Mouse (Mus musculus) midbrain, embryonic 13.5 days (tissue): Measurements from ENCODE around the gene Cacna1e. TPM values are rescaled to one million over a fixed set of nuclear protein-coding genes. Genes with fewer than 3 reads are reported as not detected.

Experiments
- ATAC-seq: fragments of 200-750 bp; cut with Nextera tagmentation; 2 replicates; pipeline ENCODE4 v1.8.0; 2017; ENCODE audit warnings: mild to moderate bottlenecking, moderate TSS enrichment, moderate library complexity
- H3K27ac ChIP-seq: fragments of 300-500 bp; sonication (generic); 2 replicates; pipeline ENCODE4 v1.5.1; 2015; ENCODE audit warnings: inconsistent platforms, mild to moderate bottlenecking, moderate library complexity
- H3K27me3 ChIP-seq: fragments of 300-500 bp; sonication (generic); 2 replicates; pipeline ENCODE4 v1.6.1; 2015; ENCODE audit warnings: mild to moderate bottlenecking, inconsistent platforms
- H3K36me3 ChIP-seq: fragments of 300-500 bp; sonication (generic); 2 replicates; pipeline ENCODE4 v1.6.1; 2015; ENCODE audit warnings: mild to moderate bottlenecking, inconsistent platforms
- H3K4me1 ChIP-seq: fragments of 300-500 bp; sonication (generic); replicated peaks from 2 replicates; pipeline ENCODE4 v1.6.1; 2015; ENCODE audit warnings: inconsistent platforms
- H3K4me2 ChIP-seq: fragments of 300-500 bp; sonication (generic); replicated peaks from 2 replicates; pipeline ENCODE4 v1.6.1; 2015; ENCODE audit warnings: moderate library complexity, mild to moderate bottlenecking, inconsistent platforms
- H3K4me3 ChIP-seq: fragments of 300-500 bp; sonication (generic); replicated peaks from 2 replicates; pipeline ENCODE4 v1.5.1; 2015; ENCODE audit warnings: mild to moderate bottlenecking, inconsistent platforms
- H3K9ac ChIP-seq: fragments of 300-500 bp; sonication (generic); replicated peaks from 2 replicates; pipeline ENCODE4 v1.6.1; 2015; ENCODE audit warnings: mild to moderate bottlenecking, inconsistent platforms
- H3K9me3 ChIP-seq: fragments of 300-500 bp; sonication (generic); 2 replicates; pipeline ENCODE4 v1.6.1; 2016; ENCODE audit warnings: mild to moderate bottlenecking, inconsistent platforms
- WGBS: fragments of 180-500 bp; shearing (Covaris S2); methylation state at CpG from one replicate; pipeline ENCODE4 v1.1.7; 2015; 5-methylcytosine and 5-hydroxymethylcytosine counted together
- polyA plus RNA-seq: library from polyadenylated mRNA; unstranded; fragments of >200 nt; fragmentation: Nextera tagmentation; extraction: Ambion mirVana; gene quantifications from 2 replicates; pipeline ENCODE4 v1.2.1, GENCODE M21; 2015

Gene Cacna1e
- polyA plus RNA-seq, 1 experiment from 2014 or later = 8.0 TPM

- Histone ChIP-seq H3K4me2 (no peak overlapping the region), H3K4me1 (no peaks in the 10 kb centered on the region), H3K9me3 (no peaks in the 10 kb centered on the region), H3K27ac (no peak overlapping the region), H3K4me3 (no peak overlapping the region), H3K27me3 (no peaks in the 10 kb centered on the region), H3K9ac (no peak overlapping the region), H3K36me3 (no peaks in the 10 kb centered on the region)
- WGBS = 95% methylated on average over 2 of the region's 2 CpGs
- ATAC-seq = no peak
Observed at GRCm38 (mm10) chr1:154515350-154515749, 369.0 kb downstream of the Cacna1e start.

- H3K4me2 ChIP-seq = no peak overlapping the region
- no peaks in the 10 kb centered on the region for H3K4me1 ChIP-seq
- no peaks in the 10 kb centered on the region for H3K9me3 ChIP-seq
- H3K4me3 ChIP-seq = no peak overlapping the region
- no peak for ATAC-seq
- no peaks in the 10 kb centered on the region for H3K27me3 ChIP-seq
- no peak overlapping the region for H3K27ac ChIP-seq
- no peak overlapping the region for H3K9ac ChIP-seq
- no peaks in the 10 kb centered on the region for H3K36me3 ChIP-seq
Observed at GRCm38 (mm10) chr1:154511736-154512135, 372.6 kb downstream of the Cacna1e start.

GRCm38 (mm10) chr1:154504005-154504404 is 380.3 kb downstream of the Cacna1e start:
- no peaks in the 10 kb centered on the region for H3K36me3 ChIP-seq
- no peak overlapping the region for H3K27ac ChIP-seq
- H3K4me3 ChIP-seq = no peak overlapping the region
- 67% methylated on average over 4 of the region's 4 CpGs for WGBS
- no peaks in the 10 kb centered on the region for H3K9me3 ChIP-seq
- no peak for ATAC-seq
- H3K4me2 ChIP-seq = no peak overlapping the region
- no peak overlapping the region for H3K9ac ChIP-seq
- no peaks in the 10 kb centered on the region for H3K27me3 ChIP-seq
- peaks cover 12% of the 10 kb centered on the region for H3K4me1 ChIP-seq

GRCm38 (mm10) chr1:154500869-154501268 is 383.4 kb downstream of the Cacna1e start:
- WGBS = 70% methylated on average over 5 of the region's 5 CpGs
- Histone ChIP-seq H3K27me3 (no peaks in the 10 kb centered on the region), H3K4me3 (no peak overlapping the region), H3K4me1 (peaks cover 12% of the 10 kb centered on the region), H3K36me3 (no peaks in the 10 kb centered on the region), H3K9me3 (no peaks in the 10 kb centered on the region), H3K9ac (no peak overlapping the region), H3K27ac (peak overlapping the region; percentile 72), H3K4me2 (no peak overlapping the region)
- ATAC-seq = peak; percentile 43

- Histone ChIP-seq H3K36me3 (no peaks in the 10 kb centered on the region), H3K9me3 (no peaks in the 10 kb centered on the region), H3K4me3 (no peak overlapping the region), H3K4me2 (no peak overlapping the region), H3K27me3 (no peaks in the 10 kb centered on the region), H3K9ac (no peak overlapping the region), H3K4me1 (peaks cover 12% of the 10 kb centered on the region), H3K27ac (peak overlapping the region; percentile 72)
- peak; percentile 90 for ATAC-seq
- 30% methylated on average over 3 of the region's 3 CpGs for WGBS
Observed at GRCm38 (mm10) chr1:154500187-154500866, 384.0 kb downstream of the Cacna1e start.

- Histone ChIP-seq H3K27me3 (no peaks in the 10 kb centered on the region), H3K36me3 (no peaks in the 10 kb centered on the region), H3K4me2 (no peak overlapping the region), H3K9me3 (no peaks in the 10 kb centered on the region), H3K9ac (no peak overlapping the region), H3K4me3 (no peak overlapping the region), H3K4me1 (peaks cover 12% of the 10 kb centered on the region), H3K27ac (no peak overlapping the region)
- 91% methylated on average over 4 of the region's 4 CpGs for WGBS
- no peak for ATAC-seq
Observed at GRCm38 (mm10) chr1:154498821-154499220, 385.5 kb downstream of the Cacna1e start.

- H3K4me1 ChIP-seq = no peaks in the 10 kb centered on the region
- ATAC-seq = no peak
- whole genome bisulfite sequencing = 67% methylated on average over 6 of the region's 6 CpGs
- no peak overlapping the region for H3K27ac ChIP-seq
- H3K4me2 ChIP-seq = no peak overlapping the region
- H3K36me3 ChIP-seq = no peaks in the 10 kb centered on the region
- H3K4me3 ChIP-seq = no peak overlapping the region
- no peaks in the 10 kb centered on the region for H3K27me3 ChIP-seq
- H3K9me3 ChIP-seq = no peaks in the 10 kb centered on the region
- H3K9ac ChIP-seq = no peak overlapping the region
Observed at GRCm38 (mm10) chr1:154491071-154491470, 393.2 kb downstream of the Cacna1e start.

- H3K9me3 ChIP-seq = no peaks in the 10 kb centered on the region
- H3K27ac ChIP-seq = no peak overlapping the region
- no peaks in the 10 kb centered on the region for H3K27me3 ChIP-seq
- no peak overlapping the region for H3K4me2 ChIP-seq
- no peak for ATAC-seq
- no peak overlapping the region for H3K4me3 ChIP-seq
- H3K9ac ChIP-seq = no peak overlapping the region
- 79% methylated on average over 2 of the region's 2 CpGs for WGBS
- no peaks in the 10 kb centered on the region for H3K36me3 ChIP-seq
- no peaks in the 10 kb centered on the region for H3K4me1 ChIP-seq
Observed at GRCm38 (mm10) chr1:154476671-154477070, 407.6 kb downstream of the Cacna1e start.

- Histone ChIP-seq H3K9ac (no peak overlapping the region), H3K4me2 (no peak overlapping the region), H3K27ac (no peak overlapping the region), H3K36me3 (no peaks in the 10 kb centered on the region), H3K27me3 (no peaks in the 10 kb centered on the region), H3K4me1 (no peaks in the 10 kb centered on the region), H3K9me3 (no peaks in the 10 kb centered on the region), H3K4me3 (no peak overlapping the region)
- 92% methylated on average over 2 of the region's 2 CpGs for WGBS
- ATAC-seq = no peak
Observed at GRCm38 (mm10) chr1:154475706-154476105, 408.6 kb downstream of the Cacna1e start.

GRCm38 (mm10) chr1:154474156-154474555 is 410.1 kb downstream of the Cacna1e start:
- H3K9me3 ChIP-seq = no peaks in the 10 kb centered on the region
- no peak for ATAC-seq
- no peak overlapping the region for H3K9ac ChIP-seq
- H3K27ac ChIP-seq = no peak overlapping the region
- no peak overlapping the region for H3K4me3 ChIP-seq
- H3K27me3 ChIP-seq = no peaks in the 10 kb centered on the region
- no peaks in the 10 kb centered on the region for H3K36me3 ChIP-seq
- 82% methylated on average over 4 of the region's 4 CpGs for WGBS
- no peaks in the 10 kb centered on the region for H3K4me1 ChIP-seq
- H3K4me2 ChIP-seq = no peak overlapping the region

- Histone ChIP-seq H3K9ac (no peak overlapping the region), H3K4me2 (no peak overlapping the region), H3K36me3 (peaks cover 4% of the 10 kb centered on the region; the same call in 1 of the 2 replicates), H3K9me3 (no peaks in the 10 kb centered on the region), H3K27me3 (no peaks in the 10 kb centered on the region), H3K27ac (no peak overlapping the region), H3K4me1 (no peaks in the 10 kb centered on the region), H3K4me3 (no peak overlapping the region)
- no peak for ATAC-seq
- WGBS = 93% methylated on average over 3 of the region's 3 CpGs
Observed at GRCm38 (mm10) chr1:154467265-154467664, 417.0 kb downstream of the Cacna1e start.

GRCm38 (mm10) chr1:154461521-154461920 is 422.8 kb downstream of the Cacna1e start:
- no peak for ATAC-seq
- Histone ChIP-seq H3K9ac (no peak overlapping the region), H3K4me2 (no peak overlapping the region), H3K27me3 (no peaks in the 10 kb centered on the region), H3K27ac (no peak overlapping the region), H3K36me3 (no peaks in the 10 kb centered on the region), H3K9me3 (no peaks in the 10 kb centered on the region), H3K4me3 (no peak overlapping the region), H3K4me1 (no peaks in the 10 kb centered on the region)
- WGBS = 92% methylated on average over 5 of the region's 5 CpGs

- Histone ChIP-seq H3K27ac (no peak overlapping the region), H3K9me3 (no peaks in the 10 kb centered on the region), H3K4me1 (no peaks in the 10 kb centered on the region), H3K27me3 (no peaks in the 10 kb centered on the region), H3K9ac (no peak overlapping the region), H3K36me3 (no peaks in the 10 kb centered on the region), H3K4me3 (no peak overlapping the region), H3K4me2 (no peak overlapping the region)
- ATAC-seq = no peak
- WGBS = 81% methylated on average over 7 of the region's 7 CpGs
Observed at GRCm38 (mm10) chr1:154460067-154460466, 424.2 kb downstream of the Cacna1e start.
